In the genomic region with DNA sequence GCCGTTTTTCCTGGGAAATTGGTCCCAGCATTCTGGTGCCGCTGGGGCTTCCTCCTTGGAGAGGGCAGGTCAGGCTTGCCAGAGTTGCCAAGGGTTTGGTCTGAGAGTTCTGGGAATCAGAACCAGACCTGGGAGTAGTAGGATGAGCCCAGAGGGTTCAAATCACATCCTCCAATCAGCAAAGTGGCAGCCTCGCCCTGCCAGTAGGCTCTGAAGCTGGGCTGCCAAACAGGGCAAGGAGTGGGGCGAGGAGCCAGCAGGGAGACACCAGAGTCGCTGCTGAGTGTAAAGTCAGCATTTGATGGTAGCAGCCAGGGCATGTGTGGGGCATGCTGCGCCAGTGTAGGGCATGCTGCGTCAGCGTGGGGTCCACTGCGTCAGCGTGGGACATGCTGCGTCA, we compare ENCODE assay signal across 9 mouse cellular contexts. TPM values are rescaled to one million over a fixed set of nuclear protein-coding genes. Genes with fewer than 3 reads are reported as not detected.
DNase-seq lines count a peak whose midpoint lies in the region.
"Had no signal": no experiment of that assay in that cellular context is flagged by ENCODE, and none has a peak within 500 bp of the region (broad histone marks: within the 10 kb centered on the region; RNA-seq: fewer than 3 reads in every experiment).

No protein-coding gene starts in this region.

- DNase-seq in gastrocnemius, adult 18-20 months (ENCODE audit: low spot score) = peak; percentile 89
- DNase-seq in gastrocnemius, postnatal 4 days (ENCODE audit: low spot score in 2 of 2) = no peak
- peak; percentile 27 for DNase-seq in right cerebral cortex, postnatal 4 days
- DNase-seq in right cerebral cortex, postnatal 10 days (ENCODE audit: low spot score in 2 of 2) = no peak
- DNase-seq in fat pad, adult 2 months (ENCODE audit: extremely low read depth, low read depth, low spot score) = peak; percentile 56
- no peak for DNase-seq in thymus, postnatal 36 days
- DNase-seq in neural tube, embryonic 10.5 days (ENCODE audit: extremely low spot score, low spot score) = no peak
- DNase-seq: layer of hippocampus, postnatal 36 days; lung, embryonic 14.5 days had no signal

RNA-seq across cellular contexts. Expression of gene Fgd2, which starts 28.3 kb away (rescaled TPM):
- total RNA-seq in gastrocnemius, adult 18-20 months (2021) = 1 to 10 TPM in 1 of 2 experiments, under 1 TPM in 1; 0.68 to 1.6 TPM
- total RNA-seq in gastrocnemius, postnatal 4 days (2021) = 1 to 10 TPM; 4.2 to 4.5 TPM

RNA-seq across cellular contexts. Expression of gene Mtch1, which starts 41.2 kb away (rescaled TPM):
- total RNA-seq in gastrocnemius, adult 18-20 months (2021) = 10 to 100 TPM; 80.1 to 88.4 TPM
- total RNA-seq in gastrocnemius, postnatal 4 days (2021) = 100 to 1,000 TPM; 302 to 317 TPM

Comparison
In these comparisons a context has a peak if more than half of its experiments do, and no peak if none do; other contexts are left out.
1. DNase-seq: peak in gastrocnemius, adult 18-20 months (single experiment), right cerebral cortex, postnatal 4 days (single experiment) and fat pad, adult 2 months (single experiment); none in gastrocnemius, postnatal 4 days (0 of 2), right cerebral cortex, postnatal 10 days (0 of 2), thymus, postnatal 36 days (0 of 2) and neural tube, embryonic 10.5 days (single experiment).